Mouse (Mus musculus): ENCODE results near the gene Map3k3. TPM values are rescaled to one million over a fixed set of nuclear protein-coding genes. Genes with fewer than 3 reads are reported as not detected.
A peak's percentile ranks its signal among the peaks of the same experiment; 100 is the strongest.

Map3k3 gene
- total RNA-seq, 2 experiments from 2014 or later = 20.6 to 20.8 TPM

- DNase-seq = no peak
- intact Hi-C loops (cut with DNase I) = loop anchor here (5.0 kb wide), 2 partner anchors 85 to 240 kb away; no protein-coding TSS in a partner anchor
These were observed 72.7 kb downstream of the Map3k3 start for GRCm38 (mm10) chr11:106157154-106157553.

- no peak for DNase-seq
- intact Hi-C loops (cut with DNase I) = loop anchor here (5.0 kb wide), 2 partner anchors 84 to 239 kb away; no protein-coding TSS in a partner anchor
These were observed 73.9 kb downstream of the Map3k3 start for GRCm38 (mm10) chr11:106158081-106158929.

- no peak for DNase-seq
- intact Hi-C loops (cut with DNase I) = loop anchor here (5.0 kb wide), 2 partner anchors 83 to 238 kb away; no protein-coding TSS in a partner anchor
These were observed 74.5 kb downstream of the Map3k3 start for GRCm38 (mm10) chr11:106158930-106159215.

- DNase-seq = no peak
- intact Hi-C loops (cut with DNase I) = loop anchor here (5.0 kb wide), 2 partner anchors 83 to 238 kb away; no protein-coding TSS in a partner anchor
These were observed 75.0 kb downstream of the Map3k3 start for GRCm38 (mm10) chr11:106159216-106159920.

GRCm38 (mm10) chr11:106159921-106160840 is 75.8 kb downstream of the Map3k3 start:
- DNase-seq = peak; percentile 55 to 61
- intact Hi-C loops (cut with DNase I) = loop anchor here (5.0 kb wide), 2 partner anchors 82 to 237 kb away; no protein-coding TSS in a partner anchor

GRCm38 (mm10) chr11:106160841-106161721 is 76.7 kb downstream of the Map3k3 start, which contains the start of the genes Gm10840 and Limd2:
Gene Gm10840 (plus strand): TSS chr11:106160850.
Gene Limd2 (minus strand): TSS chr11:106160860.
- intact Hi-C loops (cut with DNase I) = no loop called here
- peak; percentile 23 to 34 for DNase-seq

- peak in 1 of 2 experiments; percentile 12 for DNase-seq
- intact Hi-C loops (cut with DNase I) = no loop called here
These were observed 77.8 kb downstream of the Map3k3 start for GRCm38 (mm10) chr11:106162237-106162636.

- DNase-seq = no peak
- intact Hi-C loops (cut with DNase I) = no loop called here
These were observed 79.1 kb downstream of the Map3k3 start for GRCm38 (mm10) chr11:106163546-106163945.

GRCm38 (mm10) chr11:106164601-106165180 is 80.3 kb downstream of the Map3k3 start:
- intact Hi-C loops (cut with DNase I) = no loop called here
- DNase-seq = no peak

- DNase-seq = no peak
- intact Hi-C loops (cut with DNase I) = no loop called here
These were observed 83.0 kb downstream of the Map3k3 start for GRCm38 (mm10) chr11:106167435-106167834.

- DNase-seq = no peak
- intact Hi-C loops (cut with DNase I) = no loop called here
These were observed 86.4 kb downstream of the Map3k3 start for GRCm38 (mm10) chr11:106170807-106171206.

- no peak for DNase-seq
- intact Hi-C loops (cut with DNase I) = no loop called here
These were observed 88.8 kb downstream of the Map3k3 start for GRCm38 (mm10) chr11:106173228-106173627.

- intact Hi-C loops (cut with DNase I) = no loop called here
- DNase-seq = peak; percentile 37 to 52
These were observed 90.0 kb downstream of the Map3k3 start for GRCm38 (mm10) chr11:106174372-106174771.

GRCm38 (mm10) chr11:106175081-106175480 is 90.7 kb downstream of the Map3k3 start:
- intact Hi-C loops (cut with DNase I) = no loop called here
- peak in 1 of 2 experiments; percentile 56 for DNase-seq

GRCm38 (mm10) chr11:106176372-106176771 is 92.0 kb downstream of the Map3k3 start:
- no peak for DNase-seq
- intact Hi-C loops (cut with DNase I) = no loop called here

- intact Hi-C loops (cut with DNase I) = no loop called here
- no peak for DNase-seq
These were observed 93.8 kb downstream of the Map3k3 start for GRCm38 (mm10) chr11:106178036-106178782.

GRCm38 (mm10) chr11:106179711-106180448 is 95.5 kb downstream of the Map3k3 start:
- intact Hi-C loops (cut with DNase I) = no loop called here
- DNase-seq = no peak

- intact Hi-C loops (cut with DNase I) = no loop called here
- DNase-seq = no peak
These were observed 96.0 kb downstream of the Map3k3 start for GRCm38 (mm10) chr11:106180449-106180801.
